Mouse (Mus musculus) ES-E14 (cell line): ENCODE measurements around the gene Med20. TPM values are rescaled to one million over a fixed set of nuclear protein-coding genes. Genes with fewer than 3 reads are reported as not detected.

Experiments
- DNase-seq: peaks from one replicate; pipeline ENCODE4 v3.0.0-alpha.2; 2013; ENCODE audit warnings: low read depth, low spot score
- H3K27ac ChIP-seq: 2 replicates; pipeline ENCODE4 v1.5.1; 2012; ENCODE audit warnings: low read depth, mild to moderate bottlenecking, low read length, moderate library complexity, mixed read lengths; ENCODE audit not compliant: poor library complexity, insufficient read depth, severe bottlenecking
- H3K36me3 ChIP-seq: 2 replicates; pipeline ENCODE4 v1.6.1; 2012; ENCODE audit warnings: mild to moderate bottlenecking, low read length, moderate library complexity, mixed read lengths; ENCODE audit not compliant: control insufficient read depth, poor library complexity, insufficient read depth, severe bottlenecking
- H3K4me1 ChIP-seq, 2 experiments: fragments of 150-350 bp in 1 of 2; sonication (generic) in 1 of 2; 2 replicates each; pipeline ENCODE4 v1.6.1; 2012; ENCODE audit warnings: low read length in 2 of 2, mild to moderate bottlenecking in 1 of 2, mixed read lengths in 1 of 2; ENCODE audit not compliant: control insufficient read depth in 2 of 2, insufficient read depth in 2 of 2, poor library complexity in 1 of 2
- H3K4me3 ChIP-seq, 2 experiments: fragments of 150-350 bp in 1 of 2; sonication (generic) in 1 of 2; 2 replicates each; pipeline ENCODE4 v1.5.1; 2012; ENCODE audit warnings: low read length in 2 of 2, low read depth in 1 of 2, mild to moderate bottlenecking in 1 of 2, mixed read lengths in 1 of 2; ENCODE audit not compliant: insufficient read depth in 1 of 2, poor library complexity in 1 of 2, severe bottlenecking in 1 of 2
- H3K9ac ChIP-seq: 2 replicates; pipeline ENCODE4 v1.6.1; 2012; ENCODE audit warnings: low read depth, mild to moderate bottlenecking, low read length, mixed read lengths; ENCODE audit not compliant: poor library complexity, insufficient read depth, severe bottlenecking
- H3K9me3 ChIP-seq: fragments of 150-350 bp; sonication (generic); 2 replicates; pipeline ENCODE4 v1.6.1; 2012; ENCODE audit warnings: low read depth, mild to moderate bottlenecking, low read length; ENCODE audit not compliant: control insufficient read depth, insufficient read depth
- CHD2 ChIP-seq: IDR thresholded peaks from 2 replicates; pipeline ENCODE4 v1.6.1; 2014; ENCODE audit warnings: mild to moderate bottlenecking, low read depth, low read length, inconsistent platforms
- HCFC1 ChIP-seq: IDR thresholded peaks from 2 replicates; pipeline ENCODE4 v1.6.1; 2012; ENCODE audit warnings: low read length, inconsistent platforms, borderline replicate concordance; ENCODE audit not compliant: insufficient read depth
- MAFK ChIP-seq: IDR thresholded peaks from 2 replicates; pipeline ENCODE4 v1.6.1; 2014; ENCODE audit warnings: mild to moderate bottlenecking, low read depth, low read length, inconsistent platforms; ENCODE audit not compliant: insufficient read depth
- ZC3H11A ChIP-seq: IDR thresholded peaks from 2 replicates; pipeline ENCODE4 v1.6.1; 2012; ENCODE audit warnings: low read depth, mild to moderate bottlenecking, inconsistent platforms, low read length, borderline replicate concordance
- ZNF384 ChIP-seq: IDR thresholded peaks from 2 replicates; pipeline ENCODE4 v1.6.1; 2012; ENCODE audit warnings: low read depth, low read length, inconsistent platforms
- in situ Hi-C, 2 experiments: fragments of 600-800 bp; cut with MboI; formaldehyde crosslinking; loops; one replicate each; pipeline ENCODE4 v1.15.1; 2025; ENCODE audit warnings: low sequenced_read_pairs in 2 of 2, inconsistent platforms in 1 of 2; ENCODE audit not compliant: unreplicated experiment in 2 of 2
- total RNA-seq: library from RNA; depleted of rRNA; stranded (reverse); fragments of 300-350 nt; gene quantifications from 2 replicates; pipeline ENCODE4 v1.2.3, GENCODE M21; 2012

The Med20 gene
- total RNA-seq, 1 experiment, result 43.4 TPM

DNA sequence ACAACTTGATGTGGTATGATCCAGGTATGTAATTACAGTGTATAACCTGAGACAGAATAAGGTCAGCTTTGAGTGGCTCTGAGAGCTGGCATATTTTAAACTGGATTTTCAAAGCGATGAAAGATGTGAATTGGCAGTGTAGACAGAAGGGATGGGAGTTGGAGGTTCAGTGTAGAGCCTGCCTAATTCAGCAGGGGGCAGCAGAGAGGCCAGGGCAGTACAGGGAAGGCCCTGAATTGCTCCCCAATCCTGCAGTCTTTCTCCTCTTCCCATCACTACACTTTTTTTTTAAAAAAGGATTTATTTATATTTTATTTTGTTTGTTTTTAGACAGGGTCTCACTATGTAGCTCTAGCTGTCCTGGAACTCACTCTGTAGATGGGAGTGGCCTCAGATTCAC lies 2.6 kb downstream of the Med20 start:
- H3K4me1 ChIP-seq, result peaks cover 2 to 3% of the 10 kb centered on the region in 2 experiments; a peak in 1 of 4 replicates
- H3K9me3 ChIP-seq, result no peaks in the 10 kb centered on the region
- no peak overlapping the region for H3K4me3 ChIP-seq
- peaks cover 12% of the 10 kb centered on the region for H3K36me3 ChIP-seq
- in situ Hi-C loops, result no loop called here
- no peak overlapping the region for H3K27ac ChIP-seq
- H3K9ac ChIP-seq, result no peak overlapping the region
- no peak for TF ChIP-seq HCFC1
- no peak for TF ChIP-seq CHD2
- no peak for TF ChIP-seq MAFK
- no peak for TF ChIP-seq ZNF384
- no peak for TF ChIP-seq ZC3H11A
- DNase-seq, result no peak

GRCm38 (mm10) chr17:47616119-47616518 lies 4.7 kb downstream of the Med20 start:
- no peak for DNase-seq
- Histone ChIP-seq H3K9ac (no peak overlapping the region), H3K36me3 (peaks cover 12% of the 10 kb centered on the region), H3K4me1 (peaks cover 2 to 3% of the 10 kb centered on the region in 2 experiments; a peak in 1 of 4 replicates), H3K9me3 (no peaks in the 10 kb centered on the region), H3K27ac (no peak overlapping the region), H3K4me3 (no peak overlapping the region)
- no peak for TF ChIP-seq HCFC1
- TF ChIP-seq MAFK, result no peak
- no peak for TF ChIP-seq ZC3H11A
- no peak for TF ChIP-seq ZNF384
- TF ChIP-seq CHD2, result no peak
- in situ Hi-C loops, result no loop called here

DNA sequence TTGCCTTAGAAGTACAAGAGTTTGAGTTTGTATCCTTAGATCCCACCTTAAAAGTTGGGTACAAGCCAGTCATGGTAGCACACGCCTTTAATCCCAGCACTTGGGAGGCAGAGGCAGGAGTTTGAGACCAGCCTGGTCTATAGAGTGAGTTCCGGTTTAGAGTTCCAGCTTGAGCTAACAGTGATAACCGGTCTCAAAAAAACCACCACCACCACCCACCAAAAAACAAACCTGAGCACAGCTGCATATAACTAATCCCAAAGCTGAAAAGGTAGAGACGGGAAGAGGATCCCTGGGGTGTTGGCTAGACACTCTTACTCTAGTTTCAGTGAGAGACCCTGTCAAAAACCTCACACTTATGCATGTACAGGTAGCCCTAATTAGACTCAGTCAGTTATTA lies 5.3 kb downstream of the Med20 start:
- Histone ChIP-seq H3K36me3 (peaks cover 12% of the 10 kb centered on the region), H3K9ac (no peak overlapping the region), H3K27ac (no peak overlapping the region), H3K4me1 (peaks cover 2 to 3% of the 10 kb centered on the region in 2 experiments; a peak in 1 of 4 replicates), H3K4me3 (no peak overlapping the region), H3K9me3 (no peaks in the 10 kb centered on the region)
- TF ChIP-seq MAFK, result no peak
- TF ChIP-seq ZNF384, result no peak
- no peak for TF ChIP-seq CHD2
- no peak for TF ChIP-seq HCFC1
- TF ChIP-seq ZC3H11A, result no peak
- no peak for DNase-seq
- in situ Hi-C loops, result no loop called here

DNA sequence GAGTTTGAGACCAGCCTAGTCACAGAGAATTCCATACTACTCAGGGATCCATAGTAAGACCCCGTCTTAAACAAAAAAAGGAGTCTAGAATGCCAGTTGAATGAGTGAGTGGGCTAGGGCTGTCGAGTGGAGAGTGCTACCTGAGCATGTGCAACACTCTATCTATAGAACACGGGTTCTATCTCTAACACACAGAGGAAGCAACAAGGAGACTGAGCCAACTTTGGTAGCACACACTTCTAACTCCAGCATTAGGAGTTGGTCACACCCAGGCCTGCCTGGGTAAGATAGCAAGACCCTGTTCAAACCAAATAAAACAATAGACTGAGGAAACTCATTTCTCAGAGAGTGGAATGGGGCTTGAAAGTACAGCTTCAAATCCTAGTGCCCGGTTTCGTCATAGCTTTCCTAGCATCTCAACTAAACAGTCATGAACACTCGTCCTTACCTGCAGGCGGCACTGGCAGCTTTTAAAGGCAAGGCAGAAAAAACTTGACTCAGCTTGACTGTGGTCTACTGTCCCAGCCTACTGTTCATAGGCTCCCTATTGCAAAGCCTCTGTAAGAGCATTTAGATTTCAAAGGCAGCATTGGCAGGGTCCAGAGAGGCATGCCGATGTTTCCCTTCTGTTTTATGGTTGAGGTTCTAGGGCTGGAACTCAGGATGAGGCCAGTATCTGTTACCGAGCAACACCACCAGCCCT lies 6.4 kb downstream of the Med20 start:
- TF ChIP-seq CHD2 (no peak), MAFK (no peak), HCFC1 (no peak), ZNF384 (no peak), ZC3H11A (no peak)
- Histone ChIP-seq H3K9me3 (no peaks in the 10 kb centered on the region), H3K4me3 (no peak overlapping the region), H3K9ac (no peak overlapping the region), H3K27ac (no peak overlapping the region), H3K4me1 (0 out of 4 replicates have a peak, but pooled peaks cover 0 to under 1% of the 10 kb centered on the region in 2 experiments), H3K36me3 (peaks cover 18% of the 10 kb centered on the region)
- DNase-seq, result no peak
- in situ Hi-C loops, result no loop called here
